Mouse (Mus musculus) CH12F3 (cell line): Measurements from ENCODE around the gene Gatd1.

Experiments used
- in situ Hi-C: fragments of 300-500 bp; cut with MboI; formaldehyde crosslinking; loops from 2 replicates; pipeline ENCODE4 v1.14.3; 2020; ENCODE audit warnings: low sequenced_read_pairs

The Gatd1 gene

DNA sequence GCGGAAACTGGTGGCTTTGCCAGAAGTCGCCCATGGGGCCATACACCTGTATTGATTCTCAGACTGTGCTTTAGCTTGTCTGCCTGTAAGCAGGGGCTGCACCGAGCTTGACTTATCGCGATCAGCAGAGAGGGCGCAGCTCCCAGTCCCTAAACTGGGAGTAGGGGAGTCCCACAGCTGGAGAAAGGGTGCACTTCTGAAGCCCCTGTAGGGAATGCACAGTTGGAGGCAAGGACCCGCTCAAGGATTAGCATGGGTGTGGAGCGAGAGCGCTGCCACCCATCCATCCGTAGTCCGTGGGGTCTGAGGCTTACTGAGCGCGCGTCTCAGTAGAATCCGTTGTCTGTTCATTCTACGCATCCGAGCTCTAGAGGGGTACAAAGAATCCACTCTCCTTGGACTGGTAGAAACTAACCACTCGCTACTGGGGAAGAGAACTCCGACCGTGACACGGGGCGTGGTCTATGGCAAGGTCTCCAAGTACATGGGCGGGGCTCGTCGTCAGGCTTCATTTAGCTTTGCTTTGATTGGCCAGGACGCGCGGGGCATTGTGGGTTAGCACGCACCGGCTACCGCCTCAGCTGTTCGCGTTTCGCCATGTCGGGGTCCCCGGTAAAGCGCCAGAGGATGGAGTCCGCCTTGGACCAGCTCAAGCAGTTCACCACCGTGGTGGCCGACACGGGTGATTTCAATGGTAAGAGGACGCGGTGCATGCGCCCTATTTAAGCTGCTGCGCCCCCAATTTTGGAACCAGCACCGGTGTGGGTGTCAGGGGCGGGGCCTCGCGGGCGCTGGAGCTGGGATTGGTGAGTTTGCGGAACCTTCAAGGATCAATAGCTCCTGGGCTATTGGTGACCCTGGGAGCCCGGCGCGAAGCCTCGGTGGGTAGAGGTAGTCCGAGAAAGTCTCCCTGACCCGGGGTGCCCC, 22.0 kb downstream of the Gatd1 start, which contains the start of gene Taldo1:
Gene Taldo1 (plus strand): TSS at position 575 of the 927 bp plus-strand sequence.
- in situ Hi-C loops: no loop called here

DNA sequence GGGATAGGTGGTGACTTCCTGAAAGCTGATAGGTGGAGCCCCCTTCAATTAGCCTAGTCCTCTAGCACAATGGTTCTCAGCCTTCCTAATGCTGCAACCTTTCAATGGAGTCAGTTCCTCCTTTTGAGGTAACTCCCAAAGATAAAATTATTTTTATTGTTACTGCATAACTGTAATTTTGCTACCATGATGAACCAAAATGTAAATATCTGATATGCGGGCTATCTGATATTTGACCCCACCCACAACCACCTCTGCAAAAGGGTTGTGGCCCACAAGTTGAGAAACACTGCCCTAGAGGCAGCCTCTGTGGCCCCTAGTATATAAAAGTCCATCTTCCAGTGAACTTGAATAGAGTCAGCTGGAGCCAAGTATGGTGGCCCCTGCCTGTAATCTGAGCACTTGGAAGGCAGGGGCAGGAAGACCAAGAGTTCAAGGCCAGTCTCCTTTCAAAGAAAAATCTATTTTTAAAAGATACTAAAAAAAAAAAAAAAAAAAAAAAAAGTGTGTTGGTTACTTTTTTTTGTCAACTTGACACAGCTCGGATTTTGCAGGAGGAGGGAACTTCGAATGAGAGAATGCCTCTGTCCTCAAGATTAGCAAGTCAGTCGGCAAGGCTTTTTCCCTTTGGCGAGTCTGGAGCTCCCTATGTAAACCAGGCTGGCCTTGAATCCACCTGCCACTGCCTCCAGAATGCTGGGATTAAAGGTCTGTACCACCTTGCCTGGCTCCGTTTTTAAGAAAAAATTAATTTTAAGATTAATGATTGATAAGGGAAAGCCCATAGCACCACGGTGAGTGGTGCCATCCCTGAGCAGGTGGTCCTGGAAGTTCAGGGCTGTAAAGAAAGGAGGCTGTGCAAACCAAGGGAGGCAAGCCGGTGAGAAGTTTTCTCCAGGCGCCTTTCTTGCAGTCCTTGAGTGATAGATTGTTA, 23.3 kb downstream of the Gatd1 start:
- in situ Hi-C loops: no loop called here

DNA sequence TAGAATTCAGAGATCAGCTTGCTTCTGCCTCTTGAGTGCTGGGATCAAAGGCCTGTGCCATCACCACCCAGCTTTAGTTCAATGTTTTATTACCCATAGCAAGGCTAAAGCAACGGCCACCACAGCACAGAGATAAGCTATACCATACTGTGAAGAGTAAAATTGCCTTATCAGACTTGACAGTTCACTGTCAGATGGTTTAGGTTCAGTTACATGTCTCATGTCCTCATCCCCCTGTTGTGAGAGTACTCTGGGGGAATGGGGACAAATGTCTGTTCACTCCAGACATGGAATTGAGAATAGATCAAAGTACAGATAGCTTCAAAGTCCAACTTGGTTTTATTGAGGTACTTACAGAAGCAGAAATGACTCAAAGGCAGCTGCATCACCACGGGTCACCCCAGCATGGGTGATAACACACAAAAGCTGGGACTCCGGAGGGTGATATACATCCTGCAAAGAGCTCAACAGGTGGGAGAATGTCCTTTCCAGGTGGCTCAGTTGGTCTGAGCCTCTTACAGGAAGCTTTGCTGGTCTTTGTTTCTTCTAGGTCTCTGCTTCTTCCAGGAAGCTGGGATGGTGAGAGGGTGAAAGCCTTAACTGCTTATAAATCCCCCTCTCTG, 25.3 kb downstream of the Gatd1 start:
- in situ Hi-C loops: no loop called here

DNA sequence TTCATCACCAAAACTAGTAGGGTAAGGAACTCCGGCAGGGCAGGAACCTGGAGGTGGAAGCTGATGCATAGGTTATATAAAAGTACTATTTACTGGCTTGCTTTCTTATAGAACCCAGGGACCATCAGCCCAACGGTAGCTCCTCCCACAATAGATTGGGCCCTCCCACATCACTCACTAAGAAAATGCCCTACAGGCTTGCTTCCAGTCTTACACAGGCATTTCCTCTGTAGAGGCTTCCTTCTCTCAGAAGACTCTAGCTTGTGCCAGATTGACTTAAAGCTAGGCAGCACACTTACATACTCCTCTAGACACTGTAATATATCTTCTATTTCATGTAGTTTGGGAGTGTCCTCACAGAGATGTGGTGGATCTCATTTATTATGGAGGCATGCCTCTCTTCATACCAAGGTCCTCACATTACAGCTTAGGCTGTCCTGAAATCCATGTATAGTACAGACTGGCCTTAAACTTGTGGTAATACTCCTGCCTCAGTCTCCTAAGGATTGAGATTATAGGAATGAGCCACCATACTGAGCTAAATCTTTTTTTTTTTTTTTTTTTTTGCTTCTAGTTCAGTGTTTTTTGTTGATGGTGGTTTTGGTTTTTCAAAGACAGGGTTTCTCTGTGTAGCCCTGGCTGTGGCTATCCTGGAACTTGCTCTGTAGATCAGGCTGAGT, 26.0 kb downstream of the Gatd1 start:
- in situ Hi-C loops: no loop called here

DNA sequence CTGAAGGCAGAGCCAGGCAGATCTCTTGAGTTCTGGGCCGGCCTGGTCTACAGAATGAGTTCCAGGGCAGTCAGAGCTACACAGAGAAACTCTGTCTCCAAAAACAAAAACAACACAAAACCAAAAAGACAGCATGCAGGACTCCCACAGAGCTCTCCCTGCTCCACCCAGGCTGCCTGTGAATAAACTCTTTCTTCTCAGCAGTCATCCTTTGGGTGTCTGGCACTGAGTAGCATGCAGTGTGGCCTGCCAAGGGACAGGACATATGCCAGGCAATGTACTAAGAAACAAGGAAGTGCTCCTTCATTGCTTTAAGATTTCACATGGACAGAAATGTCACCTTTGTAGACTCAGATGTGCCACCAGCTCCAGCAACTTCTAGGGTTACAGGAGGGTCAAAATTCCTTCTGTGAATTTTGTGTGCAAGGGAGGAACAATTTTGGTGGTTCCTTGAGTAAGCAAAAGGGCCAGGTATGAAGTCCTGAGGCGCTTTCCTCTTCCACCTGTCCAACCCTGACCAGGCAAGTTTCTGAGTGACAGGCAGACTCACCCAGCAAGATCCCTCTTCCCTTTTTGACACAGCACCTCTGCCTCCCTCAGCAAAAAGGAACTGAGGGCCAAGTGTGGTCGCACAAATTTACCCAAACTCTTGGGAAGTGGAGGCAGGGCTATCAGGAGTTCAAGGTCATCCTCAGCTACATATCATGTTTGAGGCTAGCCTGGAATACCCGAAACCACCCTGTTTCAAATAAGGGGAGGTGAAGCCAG, 32.7 kb downstream of the Gatd1 start:
- in situ Hi-C loops: no loop called here

DNA sequence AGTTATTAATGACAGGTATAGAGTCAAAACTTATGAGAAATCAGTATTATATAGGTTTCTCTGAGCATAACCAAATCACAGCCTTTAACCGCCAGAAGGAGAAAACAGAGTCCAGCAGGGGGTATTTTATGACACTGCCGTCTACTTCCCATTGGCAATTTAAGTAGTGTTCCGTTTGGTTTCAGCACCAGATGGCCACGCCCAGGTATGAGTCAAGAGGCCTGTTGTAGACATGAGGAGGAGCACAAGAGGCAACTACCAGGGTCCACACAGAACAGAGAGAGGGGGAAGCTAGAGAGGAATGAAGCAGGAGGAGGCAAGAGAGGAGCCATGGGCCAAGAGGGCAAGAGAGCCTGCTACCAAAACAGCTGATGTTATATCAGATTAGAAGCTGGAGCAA, 34.4 kb downstream of the Gatd1 start:
- in situ Hi-C loops: no loop called here

DNA sequence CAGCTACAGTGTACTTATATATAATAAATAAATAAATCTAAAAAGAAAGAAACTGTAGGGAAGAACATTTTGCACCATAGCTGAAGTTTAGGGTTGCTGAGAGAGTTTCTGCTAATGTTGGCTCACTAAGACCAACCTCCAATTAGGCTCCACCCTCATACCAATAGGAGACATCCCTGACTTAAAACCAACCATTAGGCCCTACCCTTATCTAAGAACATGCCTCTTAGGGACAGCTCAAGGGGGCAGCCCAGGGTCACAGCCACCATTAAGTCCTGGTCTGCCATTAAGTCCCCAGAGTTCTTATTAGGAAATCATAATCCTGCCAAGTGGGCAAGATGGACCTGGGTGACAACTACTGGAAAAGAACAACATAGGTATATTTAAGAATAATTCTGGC, 39.5 kb downstream of the Gatd1 start:
- in situ Hi-C loops: loop anchor here (25.0 kb wide), 1 partner anchor 287 kb away; the partner anchor contains the start of gene Pkp3

DNA sequence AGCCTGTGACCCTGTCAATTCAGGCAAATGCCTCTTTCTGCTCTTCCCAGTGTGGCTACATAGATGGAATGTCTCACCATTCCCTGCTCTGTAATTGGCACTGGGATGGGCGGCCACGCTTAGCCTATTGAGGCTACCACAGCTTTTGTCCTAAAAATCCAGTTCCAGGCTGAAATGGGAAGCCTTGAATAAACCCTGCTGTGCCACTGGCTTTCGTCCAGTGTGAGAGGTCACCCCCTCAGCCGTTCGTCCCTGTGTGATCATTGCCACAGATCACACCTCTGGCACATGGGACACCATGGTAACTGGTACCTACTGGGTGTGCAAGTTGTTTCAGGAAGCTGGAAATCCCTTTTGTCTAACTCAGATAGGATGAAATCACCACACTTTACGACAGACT, 40.3 kb downstream of the Gatd1 start:
- in situ Hi-C loops: loop anchor here (25.0 kb wide), 1 partner anchor 286 kb away; the partner anchor contains the start of gene Pkp3

GRCm38 (mm10) chr7:141371942-141372595, 41.9 kb downstream of the Gatd1 start:
- in situ Hi-C loops: loop anchor here (25.0 kb wide), 1 partner anchor 285 kb away; the partner anchor contains the start of gene Pkp3

GRCm38 (mm10) chr7:141369918-141370317, 44.0 kb downstream of the Gatd1 start:
- in situ Hi-C loops: loop anchor here (25.0 kb wide), 1 partner anchor 283 kb away; the partner anchor contains the start of gene Pkp3

GRCm38 (mm10) chr7:141367358-141367757, 46.6 kb downstream of the Gatd1 start:
- in situ Hi-C loops: loop anchor here (25.0 kb wide), 1 partner anchor 280 kb away; the partner anchor contains the start of gene Pkp3

- in situ Hi-C loops: loop anchor here (25.0 kb wide), 1 partner anchor 278 kb away; the partner anchor contains the start of gene Pkp3
These were observed 48.9 kb downstream of the Gatd1 start for GRCm38 (mm10) chr7:141365049-141365445.

- in situ Hi-C loops: loop anchor here (25.0 kb wide), 1 partner anchor 277 kb away; the partner anchor contains the start of gene Pkp3
These were observed 49.4 kb downstream of the Gatd1 start for GRCm38 (mm10) chr7:141364349-141365048.

- in situ Hi-C loops: loop anchor here (25.0 kb wide), 1 partner anchor 276 kb away; the partner anchor contains the start of gene Pkp3
These were observed 50.2 kb downstream of the Gatd1 start for GRCm38 (mm10) chr7:141363752-141364125.

DNA sequence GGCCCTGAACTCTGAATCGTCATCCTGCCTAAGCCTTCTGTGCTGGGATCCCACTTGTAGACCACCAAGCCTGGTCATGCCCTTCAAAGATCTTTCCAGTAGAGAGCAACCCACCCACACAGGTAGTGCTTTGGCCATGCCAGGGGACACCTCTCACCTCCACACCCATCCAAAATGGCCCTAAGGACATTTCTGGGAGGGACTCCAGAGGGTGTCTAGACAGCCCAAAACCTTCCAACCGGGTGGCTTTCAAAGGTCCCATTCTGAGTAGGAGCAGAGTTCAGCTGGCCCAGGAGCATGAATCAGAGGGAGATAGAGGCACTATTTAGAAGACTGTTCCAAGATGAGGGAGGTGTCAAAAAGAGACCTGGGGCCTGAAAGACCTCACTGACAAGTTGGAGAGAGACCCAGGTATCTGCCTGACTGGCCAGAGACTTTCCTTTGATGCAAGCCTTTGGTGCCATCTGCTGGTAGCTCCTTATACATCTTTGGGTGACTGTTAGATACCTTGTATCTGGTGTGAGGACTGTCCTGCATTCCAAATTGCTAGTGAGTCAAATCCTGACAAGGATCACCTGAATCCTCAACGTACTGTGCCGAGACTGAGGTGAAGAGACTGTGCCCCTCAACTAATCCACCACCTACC, 50.7 kb downstream of the Gatd1 start:
- in situ Hi-C loops: loop anchor here (25.0 kb wide), 1 partner anchor 276 kb away; the partner anchor contains the start of gene Pkp3

- in situ Hi-C loops: loop anchor here (25.0 kb wide), 1 partner anchor 274 kb away; the partner anchor contains the start of gene Pkp3
These were observed 52.4 kb downstream of the Gatd1 start for GRCm38 (mm10) chr7:141361510-141361909.
